ENCODE assay signal across 8 mouse cellular contexts in the genomic region with DNA sequence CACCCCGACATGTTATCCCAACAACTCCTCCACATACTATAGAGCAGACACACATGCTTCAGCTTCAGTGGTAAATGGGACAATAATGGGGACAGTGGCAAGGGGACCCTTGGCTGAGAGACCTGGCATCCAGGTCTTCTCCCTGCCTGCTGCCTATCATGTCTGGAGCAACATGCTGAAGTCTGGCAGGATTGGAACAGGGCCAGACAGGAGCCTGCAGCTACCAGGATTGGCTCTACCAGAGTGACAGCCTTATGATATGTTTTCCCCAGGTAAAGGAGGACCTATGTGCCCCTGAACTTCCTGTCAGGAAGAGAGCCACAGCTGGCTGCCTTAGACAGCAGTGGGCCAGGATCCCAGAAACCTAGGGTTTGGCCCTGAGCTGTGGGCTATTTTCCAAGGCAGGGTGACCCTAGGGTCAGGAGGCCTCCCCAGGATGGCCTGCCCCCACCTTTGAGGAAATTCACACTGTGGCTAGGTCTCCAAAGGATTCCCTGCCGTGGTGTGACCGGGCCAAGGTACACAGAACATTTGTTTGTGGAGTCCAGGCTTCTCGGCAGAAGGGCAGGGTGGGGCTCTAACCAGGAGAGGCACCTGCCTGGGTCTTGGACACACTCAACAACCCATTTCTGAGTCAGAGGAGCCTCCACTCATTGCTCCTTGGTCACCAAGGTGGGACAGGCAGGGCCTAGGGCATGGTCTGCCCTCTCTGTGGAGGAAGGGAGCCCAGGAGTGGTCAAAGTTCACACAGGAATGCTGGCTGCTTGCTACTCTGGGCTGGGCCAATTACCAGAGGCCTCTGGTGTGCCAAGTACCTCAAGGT.
A peak's percentile ranks its signal among the peaks of the same experiment; 100 is the strongest.
DNase-seq lines count a peak whose midpoint lies in the region; ATAC-seq and TF ChIP-seq lines count a peak whose summit lies in the region.

No protein-coding gene starts in this region.

- H3K4me2 ChIP-seq in lung, embryonic 16.5 days (ENCODE audit: low read depth, low read length) = no peak overlapping the region

- no peak overlapping the region for H3K4me3 ChIP-seq in heart, adult 2 months
- no peak overlapping the region for H3K4me3 ChIP-seq in kidney, adult 2 months (ENCODE audit: insufficient read depth, low read depth, low read length)
- no peak overlapping the region for H3K4me3 ChIP-seq in lung, embryonic 16.5 days (ENCODE audit: low read length)

- TF ChIP-seq EP300 in heart, adult 2 months (IDR thresholded peaks at IDR 0.05; ENCODE audit: insufficient read depth, low read depth, low read length) = no peak

- TF ChIP-seq CTCF in heart, adult 2 months (IDR thresholded peaks at IDR 0.05) = no peak
- no peak for TF ChIP-seq CTCF in kidney, adult 2 months (conservative IDR thresholded peaks at IDR 0.05; ENCODE audit: insufficient read depth, insufficient read length, low read depth, low read length)

- WGBS in heart, adult 2 months = 64% methylated on average over 4 of the region's 4 CpGs
- WGBS in kidney, adult 2 months = 47% methylated on average over 4 of the region's 4 CpGs
- 60% methylated on average over 4 of the region's 4 CpGs for WGBS in lung, embryonic 16.5 days

- no peak overlapping the region for H3K9ac ChIP-seq in heart, adult 2 months (ENCODE audit: low read depth, low read length)
- no peak overlapping the region for H3K9ac ChIP-seq in lung, embryonic 16.5 days (ENCODE audit: low read length)

- H3K9me3 ChIP-seq in lung, embryonic 16.5 days (ENCODE audit: control insufficient read depth, low read length) = no peaks in the 10 kb centered on the region

- DNase-seq in cerebellum, postnatal 14 days = peak; percentile 56 to 70
- DNase-seq in cerebellum, postnatal 4 days (ENCODE audit: low spot score in 2 of 2) = no peak
- peak; percentile 69 for DNase-seq in heart, adult 2 months
- DNase-seq in kidney, adult 2 months = peak; percentile 95
- no peak for DNase-seq in layer of hippocampus, adult 18-20 months (ENCODE audit: low spot score in 2 of 2)
- no peak for DNase-seq in layer of hippocampus, adult 9-11 months

- no peaks in the 10 kb centered on the region for H3K79me2 ChIP-seq in heart, adult 2 months (replicated peaks; ENCODE audit: control insufficient read depth, insufficient read depth, low read length)

- H3K27me3 ChIP-seq in heart, adult 2 months (ENCODE audit: control insufficient read depth, insufficient read depth, low read length) = no peaks in the 10 kb centered on the region
- no peaks in the 10 kb centered on the region for H3K27me3 ChIP-seq in kidney, adult 2 months (replicated peaks; ENCODE audit: control insufficient read depth, insufficient read depth, low read length)
- H3K27me3 ChIP-seq in lung, embryonic 16.5 days (ENCODE audit: control insufficient read depth, insufficient read depth, low read depth, low read length) = no peaks in the 10 kb centered on the region

- intact Hi-C loops in heart, adult 2 months (cut with DNase I) = no loop called here

- ATAC-seq in lung, embryonic 16.5 days (ENCODE audit: low read depth) = peak; percentile 18
- ATAC-seq in erythroblast, adult 5-6 weeks (replicated peaks; ENCODE audit: low FRiP score, poor library complexity, severe bottlenecking) = no peak

- H3K36me3 ChIP-seq in heart, adult 2 months (ENCODE audit: control insufficient read depth, insufficient read depth, low read length) = no peaks in the 10 kb centered on the region
- H3K36me3 ChIP-seq in kidney, adult 2 months (ENCODE audit: control insufficient read depth, insufficient read depth, low read length) = no peaks in the 10 kb centered on the region
- H3K36me3 ChIP-seq in lung, embryonic 16.5 days (ENCODE audit: control insufficient read depth, insufficient read depth, low read length) = no peaks in the 10 kb centered on the region

- H3K4me1 ChIP-seq in heart, adult 2 months (ENCODE audit: control insufficient read depth, insufficient read depth, low read length) = peaks cover 32% of the 10 kb centered on the region
- H3K4me1 ChIP-seq in kidney, adult 2 months (ENCODE audit: control insufficient read depth, insufficient read depth, low read length) = peaks cover 12% of the 10 kb centered on the region; the same call in 1 of the 2 replicates
- peaks cover 49% of the 10 kb centered on the region for H3K4me1 ChIP-seq in lung, embryonic 16.5 days (replicated peaks; ENCODE audit: control insufficient read depth, insufficient read depth, low read length)

- no peak for TF ChIP-seq POLR2A in heart, adult 2 months (IDR thresholded peaks at IDR 0.05; ENCODE audit: insufficient read depth, low read depth, low read length)
- TF ChIP-seq POLR2A in kidney, adult 2 months (IDR thresholded peaks at IDR 0.05; ENCODE audit: low read depth, low read length) = no peak

- H3K27ac ChIP-seq in heart, adult 2 months = peak overlapping the region; percentile 65
- H3K27ac ChIP-seq in kidney, adult 2 months (ENCODE audit: insufficient read depth, low read depth, low read length) = peak overlapping the region; percentile 21
- peak overlapping the region; percentile 92 for H3K27ac ChIP-seq in lung, embryonic 16.5 days (ENCODE audit: low read length)

Comparison
In these comparisons a context has a peak if more than half of its experiments do, and no peak if none do; other contexts are left out.
1. DNase-seq: peak in cerebellum, postnatal 14 days (2 of 2), heart, adult 2 months (2 of 2) and kidney, adult 2 months (single experiment); none in cerebellum, postnatal 4 days (0 of 2), layer of hippocampus, adult 18-20 months (0 of 2) and layer of hippocampus, adult 9-11 months (single experiment).
2. H3K27ac ChIP-seq: peak in every context shown above with its lines; median percentile 92 in lung, embryonic 16.5 days; 65 in heart, adult 2 months; 21 in kidney, adult 2 months.